Mouse (Mus musculus) left cerebral cortex, postnatal 14 days (tissue): ENCODE data around the gene Lrrc28. TPM values are rescaled to one million over a fixed set of nuclear protein-coding genes. Genes with fewer than 3 reads are reported as not detected.

ENCODE experiments used
- DNase-seq, 2 experiments: peaks; one replicate each; pipeline ENCODE4 v3.0.0; 2021 to 2022; ENCODE audit warnings: low spot score in 2 of 2, mixed read lengths in 1 of 2
- intact Hi-C: fragments of 180-260 bp; cut with DNase I; formaldehyde crosslinking; loops from one replicate; pipeline ENCODE4 v1.15.1; 2025
- total RNA-seq, 2 experiments: library from RNA; stranded (reverse); gene quantifications; 2 replicates each; pipeline ENCODE4 v1.2.3; 2021

The Lrrc28 gene
- total RNA-seq, 2 experiments from 2014 or later: 34.1 to 34.8 TPM

GRCm38 (mm10) chr7:67648376-67648775, 3.3 kb upstream of the Lrrc28 start:
- intact Hi-C loops: no loop called here

GRCm38 (mm10) chr7:67647277-67647676, 2.2 kb upstream of the Lrrc28 start, which contains the start of gene Ttc23:
Gene Ttc23, plus strand, starts transcription at chr7:67647410.
- DNase-seq: no peak
- intact Hi-C loops: no loop called here

More at GRCm38 (mm10) chr7:67648376-67648775, 3.3 kb upstream of the Lrrc28 start:
- no peak for DNase-seq

GRCm38 (mm10) chr7:67646131-67646530, 1.1 kb upstream of the Lrrc28 start:
- intact Hi-C loops: no loop called here
- no peak for DNase-seq

- no peak for DNase-seq
- intact Hi-C loops: no loop called here
Observed at GRCm38 (mm10) chr7:67645681-67646014, 580 bp upstream of the Lrrc28 start.

- intact Hi-C loops: no loop called here
- peak in 1 of 2 experiments; percentile 43 for DNase-seq
Observed at GRCm38 (mm10) chr7:67644291-67644690, 777 bp downstream of the Lrrc28 start.

- intact Hi-C loops: no loop called here
Observed at GRCm38 (mm10) chr7:67642955-67643354, 2.1 kb downstream of the Lrrc28 start.

GRCm38 (mm10) chr7:67639006-67639405, 6.1 kb downstream of the Lrrc28 start:
- intact Hi-C loops: loop anchor here (10.0 kb wide), 1 partner anchor 934 kb away; no protein-coding TSS in a partner anchor
- DNase-seq: no peak

More at GRCm38 (mm10) chr7:67642955-67643354, 2.1 kb downstream of the Lrrc28 start:
- no peak for DNase-seq

- no peak for DNase-seq
- intact Hi-C loops: loop anchor here (10.0 kb wide), 1 partner anchor 931 kb away; no protein-coding TSS in a partner anchor
Observed at GRCm38 (mm10) chr7:67636161-67636560, 8.9 kb downstream of the Lrrc28 start.

- no peak for DNase-seq
- intact Hi-C loops: loop anchor here (5.0 to 10.0 kb wide), 4 partner anchors 262 to 929 kb away; partner anchors contain the start of gene Mef2a
Observed at GRCm38 (mm10) chr7:67634210-67634609, 10.9 kb downstream of the Lrrc28 start.

GRCm38 (mm10) chr7:67632380-67632779, 12.7 kb downstream of the Lrrc28 start:
- intact Hi-C loops: loop anchor here (5.0 to 10.0 kb wide), 4 partner anchors 260 to 928 kb away; partner anchors contain the start of gene Mef2a
- DNase-seq: no peak

GRCm38 (mm10) chr7:67630817-67631216, 14.3 kb downstream of the Lrrc28 start:
- intact Hi-C loops: loop anchor here (2.0 to 10.0 kb wide), 5 partner anchors 259 to 926 kb away; partner anchors contain the start of gene Mef2a

GRCm38 (mm10) chr7:67629681-67630080, 15.4 kb downstream of the Lrrc28 start:
- no peak for DNase-seq
- intact Hi-C loops: loop anchor here (2.0 to 10.0 kb wide), 5 partner anchors 257 to 925 kb away; partner anchors contain the start of gene Mef2a

More at GRCm38 (mm10) chr7:67630817-67631216, 14.3 kb downstream of the Lrrc28 start:
- peak; percentile 85 to 89 for DNase-seq

- DNase-seq: no peak
- intact Hi-C loops: no loop called here
Observed at GRCm38 (mm10) chr7:67626671-67627070, 18.4 kb downstream of the Lrrc28 start.

GRCm38 (mm10) chr7:67622151-67622550, 22.9 kb downstream of the Lrrc28 start:
- no peak for DNase-seq
- intact Hi-C loops: no loop called here

GRCm38 (mm10) chr7:67619836-67620235, 25.2 kb downstream of the Lrrc28 start:
- DNase-seq: peak; percentile 49 to 70
- intact Hi-C loops: no loop called here

GRCm38 (mm10) chr7:67618316-67618715, 26.8 kb downstream of the Lrrc28 start:
- DNase-seq: no peak
- intact Hi-C loops: no loop called here

- no peak for DNase-seq
- intact Hi-C loops: no loop called here
Observed at GRCm38 (mm10) chr7:67617646-67618045, 27.4 kb downstream of the Lrrc28 start.

- intact Hi-C loops: no loop called here
- DNase-seq: no peak
Observed at GRCm38 (mm10) chr7:67616890-67617289, 28.2 kb downstream of the Lrrc28 start.

- intact Hi-C loops: no loop called here
- DNase-seq: no peak
Observed at GRCm38 (mm10) chr7:67614464-67614861, 30.6 kb downstream of the Lrrc28 start.

- DNase-seq: no peak
- intact Hi-C loops: no loop called here
Observed at GRCm38 (mm10) chr7:67613795-67614463, 31.1 kb downstream of the Lrrc28 start.
